Mouse (Mus musculus): ENCODE measurements around the gene Cadm3.
"Not testable (repeated sequence)": the region's sequence is repeated elsewhere in the genome, so short reads cannot be mapped to it uniquely, and the experiment has no call there.

The Cadm3 gene

GRCm38 (mm10) chr1:173324961-173325360 lies 42.5 kb downstream of the Cadm3 start:
- DNase-seq (ENCODE audit: low read depth, low spot score), result no peak

GRCm38 (mm10) chr1:173323839-173324585 lies 43.5 kb downstream of the Cadm3 start:
- peak; percentile 25 for DNase-seq (ENCODE audit: low read depth, low spot score)

GRCm38 (mm10) chr1:173322249-173322627 lies 45.3 kb downstream of the Cadm3 start:
- no peak for DNase-seq (ENCODE audit: low read depth, low spot score)

GRCm38 (mm10) chr1:173321593-173322248 lies 45.8 kb downstream of the Cadm3 start:
- DNase-seq (ENCODE audit: low read depth, low spot score), result no peak

- DNase-seq (ENCODE audit: low read depth, low spot score), result no peak
Observed at GRCm38 (mm10) chr1:173317925-173318477, 49.5 kb downstream of the Cadm3 start.

GRCm38 (mm10) chr1:173315725-173316124 lies 51.8 kb downstream of the Cadm3 start:
- no peak for DNase-seq (ENCODE audit: low read depth, low spot score)

GRCm38 (mm10) chr1:173313535-173314050 lies 53.9 kb downstream of the Cadm3 start:
- DNase-seq (ENCODE audit: low read depth, low spot score), result not testable (repeated sequence)

GRCm38 (mm10) chr1:173302795-173303194 lies 64.7 kb downstream of the Cadm3 start:
- not testable (repeated sequence) for DNase-seq (ENCODE audit: low read depth, low spot score)
